Mouse (Mus musculus): ENCODE measurements around the gene Cep89.

Gene Cep89

DNA sequence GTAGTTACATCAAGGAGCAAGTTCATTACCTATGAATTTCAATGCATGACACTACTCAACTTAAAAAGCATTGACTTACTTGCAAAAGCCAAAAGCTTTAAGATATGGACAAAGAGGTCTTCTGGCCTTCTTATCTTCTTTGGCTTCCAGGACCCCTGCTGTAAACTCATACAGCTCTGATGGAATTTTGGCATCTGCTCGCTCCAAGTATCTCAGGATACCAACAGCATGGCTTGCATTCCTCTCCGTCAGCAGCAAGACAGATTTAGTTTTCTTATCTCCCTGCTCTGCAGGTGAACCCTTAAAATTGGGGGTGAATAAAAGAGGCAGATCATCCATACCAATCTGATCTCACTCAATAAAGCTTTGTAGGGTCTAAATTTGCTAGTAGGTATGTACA lies 88.3 kb downstream of the Cep89 start:
- in situ Hi-C loops (cut with MseI, MboI) = no loop called here

DNA sequence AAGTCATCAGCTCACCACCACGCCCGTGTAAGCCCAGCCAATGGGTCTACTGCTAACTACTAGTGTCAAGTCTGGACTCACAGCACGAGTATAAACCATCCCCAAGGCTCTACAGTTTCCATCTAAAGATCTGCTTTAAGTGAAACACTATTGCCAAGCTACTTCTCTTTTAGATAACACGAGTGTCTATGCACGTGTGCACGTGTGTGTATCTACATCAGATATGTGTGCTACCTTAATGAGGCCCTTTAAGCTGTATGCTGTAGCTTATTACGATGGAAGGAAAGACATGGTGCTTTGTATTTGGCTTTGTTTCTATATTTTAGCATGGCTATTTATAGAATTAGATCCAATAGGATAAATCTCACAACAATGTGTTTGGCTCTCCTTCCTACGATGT lies 89.7 kb downstream of the Cep89 start:
- in situ Hi-C loops (cut with MseI, MboI) = no loop called here
